Mouse (Mus musculus) G1E (cell line): ENCODE measurements around the gene Cracr2b. TPM values are rescaled to one million over a fixed set of nuclear protein-coding genes. Genes with fewer than 3 reads are reported as not detected.

ENCODE experiments used
- ATAC-seq: 2 replicates; pipeline ENCODE4 v1.8.0; 2016; ENCODE audit warnings: mild to moderate bottlenecking; ENCODE audit not compliant: insufficient number of reproducible peaks, poor library complexity, low FRiP score, severe bottlenecking; ENCODE audit errors: extremely low read depth
- DNase-seq: peaks from one replicate; pipeline ENCODE4 v3.0.0; 2012; ENCODE audit warnings: low spot score
- H3K27me3 ChIP-seq: 2 replicates; pipeline ENCODE4 v1.6.1; 2012; ENCODE audit warnings: mild to moderate bottlenecking, low read length, inconsistent platforms; ENCODE audit not compliant: insufficient read depth
- H3K36me3 ChIP-seq: replicated peaks from 2 replicates; pipeline ENCODE3; 2012; ENCODE audit warnings: mild to moderate bottlenecking, inconsistent platforms
- H3K4me1 ChIP-seq: 2 replicates; pipeline ENCODE4 v1.6.1; 2012; ENCODE audit warnings: low read depth, low read length, inconsistent platforms, mixed read lengths; ENCODE audit not compliant: insufficient read depth
- H3K4me3 ChIP-seq: 2 replicates; pipeline ENCODE4 v1.5.1; 2012; ENCODE audit warnings: low read depth, mild to moderate bottlenecking, inconsistent platforms, low read length, moderate library complexity, mixed read lengths
- H3K9me3 ChIP-seq: replicated peaks from 2 replicates; pipeline ENCODE4 v1.6.1; 2012; ENCODE audit warnings: inconsistent platforms
- CTCF ChIP-seq: IDR thresholded peaks from 2 replicates; pipeline ENCODE4 v1.5.1; 2012; ENCODE audit warnings: low read depth, low read length, inconsistent platforms, mixed read lengths
- GATA1 ChIP-seq: IDR thresholded peaks from 2 replicates; pipeline ENCODE4 v1.6.1; 2012; ENCODE audit warnings: borderline replicate concordance, low read length, inconsistent platforms, mixed read lengths
- GATA2 ChIP-seq: IDR thresholded peaks from 2 replicates; pipeline ENCODE4 v1.6.1; 2012; ENCODE audit warnings: low read depth, low read length, inconsistent platforms, borderline replicate concordance
- POLR2AphosphoS5 ChIP-seq: IDR thresholded peaks from 2 replicates; pipeline ENCODE4 v1.6.1; 2012; ENCODE audit warnings: low read depth, low read length, inconsistent platforms; ENCODE audit not compliant: insufficient replicate concordance
- TAL1 ChIP-seq: conservative IDR thresholded peaks from 2 replicates; pipeline ENCODE4 v1.6.1; 2012; ENCODE audit warnings: low read depth, low read length, inconsistent platforms, mixed read lengths
- polyA plus RNA-seq: library from polyadenylated mRNA; stranded (reverse); fragments of >175 nt; gene quantifications from 2 replicates; pipeline ENCODE4 v1.2.3, GENCODE M21; 2012
- total RNA-seq, 2 experiments: library from RNA; stranded (forward) in 1 of 2; stranded (reverse) in 1 of 2; fragments of 200-1000 nt in 1 of 2; fragments of >200 nt in 1 of 2; fragmentation: Nextera tagmentation in 1 of 2; gene quantifications; 2 replicates each; pipeline ENCODE4 v1.2.3; 2014 to 2017

The Cracr2b gene
- total and polyA plus RNA-seq, 3 experiments, result 0.44 TPM; not detected in 2

- H3K36me3 ChIP-seq, result peaks cover 64% of the 10 kb centered on the region
- TF ChIP-seq GATA2 (no peak), CTCF (no peak), TAL1 (no peak), GATA1 (no peak), POLR2AphosphoS5 (no peak)
Measured at GRCm38 (mm10) chr7:141502556-141502905, 41.6 kb downstream of the Cracr2b start.

GRCm38 (mm10) chr7:141506278-141506677 is 45.4 kb downstream of the Cracr2b start:
- H3K4me3 ChIP-seq, result peak overlapping the region; percentile 6; the same call in 1 of the 2 replicates
- ATAC-seq, result peak; percentile 35; the same call in 1 of the 2 replicates

More at GRCm38 (mm10) chr7:141502556-141502905, 41.6 kb downstream of the Cracr2b start:
- no peaks in the 10 kb centered on the region for H3K9me3 ChIP-seq
- no peaks in the 10 kb centered on the region for H3K27me3 ChIP-seq
- ATAC-seq, result no peak
- no peak overlapping the region for H3K4me3 ChIP-seq
- no peak for DNase-seq
- peaks cover 27% of the 10 kb centered on the region for H3K4me1 ChIP-seq

GRCm38 (mm10) chr7:141508160-141508559 is 47.3 kb downstream of the Cracr2b start:
- H3K4me3 ChIP-seq, result no peak overlapping the region
- TF ChIP-seq CTCF (no peak), GATA1 (no peak), GATA2 (no peak), TAL1 (no peak), POLR2AphosphoS5 (no peak)
- H3K9me3 ChIP-seq, result no peaks in the 10 kb centered on the region
- H3K4me1 ChIP-seq, result peaks cover 34% of the 10 kb centered on the region
- ATAC-seq (0 out of 2 replicates have a peak, but pooled peaks have one; percentile 16), DNase-seq (no peak)
- peaks cover 64% of the 10 kb centered on the region for H3K36me3 ChIP-seq
- no peaks in the 10 kb centered on the region for H3K27me3 ChIP-seq

More at GRCm38 (mm10) chr7:141506278-141506677, 45.4 kb downstream of the Cracr2b start:
- TF ChIP-seq POLR2AphosphoS5, result no peak
- no peak for TF ChIP-seq CTCF
- no peak for TF ChIP-seq GATA2
- no peak for TF ChIP-seq GATA1
- TF ChIP-seq TAL1, result no peak
- H3K4me1 ChIP-seq, result peaks cover 40% of the 10 kb centered on the region
- H3K9me3 ChIP-seq, result no peaks in the 10 kb centered on the region
- DNase-seq, result no peak
- H3K27me3 ChIP-seq, result no peaks in the 10 kb centered on the region
- H3K36me3 ChIP-seq, result peaks cover 67% of the 10 kb centered on the region

- H3K36me3 ChIP-seq, result peaks cover 79% of the 10 kb centered on the region
Measured at GRCm38 (mm10) chr7:141510196-141510595, 49.3 kb downstream of the Cracr2b start.

GRCm38 (mm10) chr7:141510681-141511191 is 49.8 kb downstream of the Cracr2b start:
- no peaks in the 10 kb centered on the region for H3K9me3 ChIP-seq
- ATAC-seq (no peak), DNase-seq (no peak)
- no peaks in the 10 kb centered on the region for H3K27me3 ChIP-seq
- peaks cover 81% of the 10 kb centered on the region for H3K36me3 ChIP-seq
- H3K4me1 ChIP-seq, result peaks cover 31% of the 10 kb centered on the region
- H3K4me3 ChIP-seq, result no peak overlapping the region
- TF ChIP-seq TAL1 (no peak), CTCF (no peak), GATA1 (no peak), GATA2 (no peak), POLR2AphosphoS5 (no peak)

More at GRCm38 (mm10) chr7:141510196-141510595, 49.3 kb downstream of the Cracr2b start:
- Histone ChIP-seq H3K4me3 (no peak overlapping the region), H3K9me3 (no peaks in the 10 kb centered on the region), H3K4me1 (peaks cover 34% of the 10 kb centered on the region), H3K27me3 (no peaks in the 10 kb centered on the region)
- no peak for TF ChIP-seq POLR2AphosphoS5
- TF ChIP-seq GATA2, result no peak
- no peak for TF ChIP-seq GATA1
- TF ChIP-seq CTCF, result no peak
- TF ChIP-seq TAL1, result no peak
- DNase-seq (no peak), ATAC-seq (no peak)

Other genes with a start within 250 kb of the Cracr2b start
Only the 20 nearest of the 24 such genes appear.
- 1.6 and 2.5 TPM in 2 replicates for gene Irf7, start 194.6 kb upstream of the Cracr2b start, total RNA-seq (2014; fragmentation: Nextera tagmentation)
- gene Irf7, start 194.6 kb upstream of the Cracr2b start, total RNA-seq (2017), result 6.2 and 6.8 TPM in 2 replicates
- gene Irf7, start 194.6 kb upstream of the Cracr2b start, polyA plus RNA-seq, result 12.9 and 17.6 TPM in 2 replicates
- gene Cdhr5, start 184.3 kb upstream of the Cracr2b start, total RNA-seq (2014; fragmentation: Nextera tagmentation), result not detected in 2 replicates
- 0.05 TPM in 1 of 2 replicates, not detected in the other for gene Cdhr5, start 184.3 kb upstream of the Cracr2b start, total RNA-seq (2017)
- not detected in 2 replicates for gene Cdhr5, start 184.3 kb upstream of the Cracr2b start, polyA plus RNA-seq
- gene Sct, start 182.0 kb upstream of the Cracr2b start, total RNA-seq (2014; fragmentation: Nextera tagmentation), result not detected in 2 replicates
- not detected in 2 replicates for gene Sct, start 182.0 kb upstream of the Cracr2b start, total RNA-seq (2017)
- not detected in 2 replicates for gene Sct, start 182.0 kb upstream of the Cracr2b start, polyA plus RNA-seq
- not detected in 2 replicates for gene Drd4, start 169.1 kb upstream of the Cracr2b start, total RNA-seq (2014; fragmentation: Nextera tagmentation)
- 0.38 TPM in 1 of 2 replicates, not detected in the other for gene Drd4, start 169.1 kb upstream of the Cracr2b start, total RNA-seq (2017)
- gene Drd4, start 169.1 kb upstream of the Cracr2b start, polyA plus RNA-seq, result not detected in 2 replicates
- gene Deaf1, start 133.4 kb upstream of the Cracr2b start, total RNA-seq (2014; fragmentation: Nextera tagmentation), result 35.3 and 41.2 TPM in 2 replicates
- gene Deaf1, start 133.4 kb upstream of the Cracr2b start, total RNA-seq (2017), result 22.9 and 27.0 TPM in 2 replicates
- gene Deaf1, start 133.4 kb upstream of the Cracr2b start, polyA plus RNA-seq, result 55.8 and 61.7 TPM in 2 replicates
- 22.5 and 24.4 TPM in 2 replicates for gene Tmem80, start 133.4 kb upstream of the Cracr2b start, total RNA-seq (2014; fragmentation: Nextera tagmentation)
- 18.0 and 18.3 TPM in 2 replicates for gene Tmem80, start 133.4 kb upstream of the Cracr2b start, total RNA-seq (2017)
- 8.4 and 9.0 TPM in 2 replicates for gene Tmem80, start 133.4 kb upstream of the Cracr2b start, polyA plus RNA-seq
- not detected in 2 replicates for gene Eps8l2, start 122.2 kb upstream of the Cracr2b start, total RNA-seq (2014; fragmentation: Nextera tagmentation)
- gene Eps8l2, start 122.2 kb upstream of the Cracr2b start, total RNA-seq (2017), result 0.33 TPM in 1 of 2 replicates, not detected in the other
- not detected in 2 replicates for gene Eps8l2, start 122.2 kb upstream of the Cracr2b start, polyA plus RNA-seq
- 59.1 and 68.2 TPM in 2 replicates for gene Taldo1, start 68.9 kb upstream of the Cracr2b start, total RNA-seq (2014; fragmentation: Nextera tagmentation)
- gene Taldo1, start 68.9 kb upstream of the Cracr2b start, total RNA-seq (2017), result 514 and 659 TPM in 2 replicates
- 207 and 336 TPM in 2 replicates for gene Taldo1, start 68.9 kb upstream of the Cracr2b start, polyA plus RNA-seq
- 22.6 and 30.8 TPM in 2 replicates for gene Gatd1, start 47.0 kb upstream of the Cracr2b start, total RNA-seq (2014; fragmentation: Nextera tagmentation)
- gene Gatd1, start 47.0 kb upstream of the Cracr2b start, total RNA-seq (2017), result 23.8 and 23.9 TPM in 2 replicates
- 15.4 and 16.5 TPM in 2 replicates for gene Gatd1, start 47.0 kb upstream of the Cracr2b start, polyA plus RNA-seq
- not detected in 2 replicates for gene Cend1, start 31.6 kb upstream of the Cracr2b start, total RNA-seq (2014; fragmentation: Nextera tagmentation)
- gene Cend1, start 31.6 kb upstream of the Cracr2b start, total RNA-seq (2017), result not detected in 2 replicates
- not detected in 2 replicates for gene Cend1, start 31.6 kb upstream of the Cracr2b start, polyA plus RNA-seq
- 16.3 and 20.8 TPM in 2 replicates for gene Slc25a22, start 23.2 kb upstream of the Cracr2b start, total RNA-seq (2014; fragmentation: Nextera tagmentation)
- gene Slc25a22, start 23.2 kb upstream of the Cracr2b start, total RNA-seq (2017), result 3.7 and 3.8 TPM in 2 replicates
- 51.8 and 54.9 TPM in 2 replicates for gene Slc25a22, start 23.2 kb upstream of the Cracr2b start, polyA plus RNA-seq
- gene Pidd1, start 17.1 kb upstream of the Cracr2b start, total RNA-seq (2014; fragmentation: Nextera tagmentation), result 22.9 and 29.6 TPM in 2 replicates
- 8.8 and 8.9 TPM in 2 replicates for gene Pidd1, start 17.1 kb upstream of the Cracr2b start, total RNA-seq (2017)
- 40.1 and 59.6 TPM in 2 replicates for gene Pidd1, start 17.1 kb upstream of the Cracr2b start, polyA plus RNA-seq
- gene Rplp2, start 13.7 kb upstream of the Cracr2b start, total RNA-seq (2014; fragmentation: Nextera tagmentation), result 939 and 1,045 TPM in 2 replicates
- 1,867 and 2,370 TPM in 2 replicates for gene Rplp2, start 13.7 kb upstream of the Cracr2b start, total RNA-seq (2017)
- 5,272 and 6,746 TPM in 2 replicates for gene Rplp2, start 13.7 kb upstream of the Cracr2b start, polyA plus RNA-seq
- gene Pnpla2, start 5.9 kb upstream of the Cracr2b start, total RNA-seq (2014; fragmentation: Nextera tagmentation), result 23.6 and 26.7 TPM in 2 replicates
- 7.1 and 9.9 TPM in 2 replicates for gene Pnpla2, start 5.9 kb upstream of the Cracr2b start, total RNA-seq (2017)
- gene Pnpla2, start 5.9 kb upstream of the Cracr2b start, polyA plus RNA-seq, result 49.9 and 50.5 TPM in 2 replicates
- 6.4 and 13.8 TPM in 2 replicates for gene Cd151, start 6.3 kb downstream of the Cracr2b start, total RNA-seq (2014; fragmentation: Nextera tagmentation)
- 18.1 and 24.3 TPM in 2 replicates for gene Cd151, start 6.3 kb downstream of the Cracr2b start, total RNA-seq (2017)
- 8.0 and 13.3 TPM in 2 replicates for gene Cd151, start 6.3 kb downstream of the Cracr2b start, polyA plus RNA-seq
- 13.0 and 18.7 TPM in 2 replicates for gene Polr2l, start 14.0 kb downstream of the Cracr2b start, total RNA-seq (2014; fragmentation: Nextera tagmentation)
- 61.0 and 66.9 TPM in 2 replicates for gene Polr2l, start 14.0 kb downstream of the Cracr2b start, total RNA-seq (2017)
- gene Polr2l, start 14.0 kb downstream of the Cracr2b start, polyA plus RNA-seq, result 58.3 and 69.4 TPM in 2 replicates
- 13.5 and 14.6 TPM in 2 replicates for gene Tspan4, start 14.1 kb downstream of the Cracr2b start, total RNA-seq (2014; fragmentation: Nextera tagmentation)
- 28.7 and 35.3 TPM in 2 replicates for gene Tspan4, start 14.1 kb downstream of the Cracr2b start, total RNA-seq (2017)
- gene Tspan4, start 14.1 kb downstream of the Cracr2b start, polyA plus RNA-seq, result 15.3 and 16.2 TPM in 2 replicates
- gene Chid1, start 78.8 kb downstream of the Cracr2b start, total RNA-seq (2014; fragmentation: Nextera tagmentation), result 15.4 and 19.4 TPM in 2 replicates
- gene Chid1, start 78.8 kb downstream of the Cracr2b start, total RNA-seq (2017), result 25.1 and 32.5 TPM in 2 replicates
- 14.4 and 19.2 TPM in 2 replicates for gene Chid1, start 78.8 kb downstream of the Cracr2b start, polyA plus RNA-seq
- gene Ap2a2, start 101.1 kb downstream of the Cracr2b start, total RNA-seq (2014; fragmentation: Nextera tagmentation), result 1.0 and 3.2 TPM in 2 replicates
- gene Ap2a2, start 101.1 kb downstream of the Cracr2b start, total RNA-seq (2017), result 4.5 and 5.3 TPM in 2 replicates
- gene Ap2a2, start 101.1 kb downstream of the Cracr2b start, polyA plus RNA-seq, result 2.8 TPM in 2 replicates
- gene Muc6, start 194.2 kb downstream of the Cracr2b start, total RNA-seq (2014; fragmentation: Nextera tagmentation), result not detected in 2 replicates
- gene Muc6, start 194.2 kb downstream of the Cracr2b start, total RNA-seq (2017), result 0.22 and 0.23 TPM in 2 replicates
- not detected in 2 replicates for gene Muc6, start 194.2 kb downstream of the Cracr2b start, polyA plus RNA-seq